Mouse (Mus musculus): ENCODE results near the gene Pga5.

Pga5 gene

DNA sequence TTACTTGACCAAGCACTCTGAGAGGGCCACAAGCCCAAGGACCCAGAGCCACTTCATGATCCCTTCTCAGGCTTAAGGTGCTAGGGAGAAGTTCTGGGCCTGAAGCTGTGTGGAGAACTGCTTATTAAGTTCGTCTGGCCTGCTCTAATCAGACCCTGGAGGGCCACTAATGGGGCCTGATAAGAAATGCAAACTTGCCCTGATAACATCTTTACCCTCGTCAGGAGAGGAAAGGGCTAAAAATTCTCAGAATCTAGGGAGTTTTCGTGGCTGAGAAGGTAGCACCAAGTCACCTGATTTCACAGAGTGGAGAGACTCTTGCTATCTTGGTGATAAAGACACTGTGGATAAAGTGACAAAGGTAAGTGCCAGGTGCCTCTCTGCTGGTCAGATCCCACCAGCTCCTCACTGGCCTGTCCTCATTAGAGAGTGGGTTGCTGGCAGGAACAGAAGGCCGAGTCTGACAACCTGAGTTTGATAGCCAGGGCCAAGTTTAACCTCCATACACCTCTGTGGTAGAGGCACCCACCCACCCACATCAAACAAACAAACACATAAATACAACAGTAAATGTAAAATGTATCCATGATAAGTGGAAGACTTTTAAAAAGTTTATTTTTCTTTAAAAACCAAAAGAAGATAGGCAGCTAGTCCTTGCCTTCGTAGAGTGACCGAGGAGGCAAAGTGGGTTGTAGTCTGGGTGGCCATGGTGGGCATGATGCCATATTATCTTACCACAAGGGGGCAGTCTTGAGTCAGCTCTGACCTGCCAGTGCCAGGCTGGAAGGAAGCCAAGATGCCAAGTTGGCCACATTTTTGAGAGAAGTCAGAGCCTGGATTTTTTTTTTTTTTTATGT, at the start of gene Pga5:
Gene Pga5 (minus strand): TSS at position 157 of the 857 bp plus-strand sequence.
- DNase-seq (ENCODE audit: low spot score in 2 of 2) = peak; percentile 67 to 85

DNA sequence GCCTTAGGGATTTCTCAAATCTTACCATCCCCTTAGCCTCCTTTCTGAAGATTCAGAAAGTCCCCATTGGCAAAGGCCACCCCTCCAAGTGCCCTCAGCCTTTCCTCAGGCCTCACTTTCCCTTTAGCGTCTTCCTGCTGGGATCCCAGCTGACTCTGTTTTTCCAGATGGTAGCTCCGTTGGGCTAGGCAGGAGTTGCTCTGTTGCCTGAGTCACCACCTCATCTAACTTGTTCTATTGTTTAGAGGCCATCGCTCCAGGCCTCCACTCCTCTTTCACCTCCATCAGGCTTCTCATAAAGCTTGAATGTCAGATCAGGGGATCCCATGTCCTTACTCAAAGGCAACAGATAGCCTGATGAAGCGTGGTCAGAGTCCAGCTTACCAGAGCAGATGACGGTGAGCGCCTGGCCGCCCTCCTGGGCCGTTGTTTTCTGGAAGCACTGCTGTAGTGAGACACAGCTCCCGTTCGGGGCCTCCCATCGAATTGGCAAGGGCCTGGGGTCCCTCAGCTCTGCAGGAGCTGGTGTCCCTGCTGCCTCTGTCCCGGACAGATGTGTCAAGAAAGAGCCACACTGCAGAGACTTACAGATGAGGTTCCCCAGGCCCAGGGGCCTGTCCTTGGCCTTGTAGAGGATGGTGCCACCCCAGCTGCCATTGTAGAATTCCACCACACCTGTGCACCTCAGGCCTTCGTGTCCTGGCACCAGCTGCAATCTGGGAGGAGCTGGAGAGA, 46.9 kb upstream of the Pga5 start:
- DNase-seq (ENCODE audit: low spot score in 2 of 2) = no peak

DNA sequence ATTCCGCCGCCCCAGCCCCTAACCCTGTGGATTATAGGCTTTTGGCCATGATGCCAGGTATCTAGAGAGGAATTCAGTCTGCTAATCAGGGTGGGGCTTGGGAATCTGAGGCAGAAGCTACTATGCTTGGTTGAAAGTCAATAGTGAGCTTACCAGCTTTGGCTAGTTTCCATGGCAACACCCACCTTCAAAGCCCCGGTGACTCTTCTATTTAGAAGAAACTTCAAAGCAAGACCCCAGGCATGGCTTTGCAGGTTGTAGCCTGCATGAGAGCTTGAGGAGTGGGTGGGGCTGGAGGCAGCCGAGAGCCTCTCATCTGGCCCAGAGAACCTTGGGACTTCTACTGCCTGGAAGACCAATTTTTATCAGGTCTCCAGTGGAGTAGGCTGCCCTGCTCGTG, 45.8 kb upstream of the Pga5 start:
- no peak for DNase-seq (ENCODE audit: low spot score in 2 of 2)

DNA sequence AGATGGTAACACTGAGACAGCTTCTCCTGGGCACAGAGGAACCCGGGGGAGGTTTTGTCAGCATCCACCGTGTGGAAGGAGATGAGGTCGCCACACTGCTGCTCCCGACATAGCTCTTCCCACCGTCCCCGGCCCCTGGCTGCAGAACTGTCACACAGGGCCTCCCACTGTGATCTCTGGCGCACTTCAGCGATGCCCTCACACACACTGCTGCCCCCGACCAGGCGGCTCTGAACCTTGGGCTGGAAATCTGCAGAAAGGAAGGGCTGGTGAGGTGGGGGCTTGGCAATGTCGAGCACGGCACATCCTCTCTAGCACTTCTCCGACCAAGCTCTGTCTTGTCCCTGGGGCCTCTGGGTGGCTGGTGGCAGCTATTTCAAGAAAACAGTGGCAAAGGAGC, 45.2 kb upstream of the Pga5 start:
- DNase-seq (ENCODE audit: low spot score in 2 of 2) = no peak

DNA sequence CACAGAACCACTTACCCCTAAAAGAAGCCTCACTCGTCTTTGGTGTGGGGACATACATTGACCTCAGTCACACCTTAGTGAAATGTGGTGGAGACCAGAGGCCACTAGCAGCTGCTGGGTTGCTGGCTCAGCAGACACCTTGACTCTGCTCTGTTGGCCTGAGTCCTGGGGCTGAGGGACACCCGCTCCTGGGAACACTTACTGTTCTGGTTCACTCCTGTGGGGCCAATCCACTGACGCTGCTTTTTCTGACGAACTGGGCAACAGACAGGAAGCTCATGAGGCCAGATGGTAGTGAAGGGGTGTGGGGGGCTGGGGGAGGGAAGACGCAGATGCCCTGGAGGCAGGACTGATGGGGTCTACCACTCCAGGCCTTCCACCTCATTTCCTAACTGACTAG, 43.2 kb upstream of the Pga5 start:
- no peak for DNase-seq (ENCODE audit: low spot score in 2 of 2)

DNA sequence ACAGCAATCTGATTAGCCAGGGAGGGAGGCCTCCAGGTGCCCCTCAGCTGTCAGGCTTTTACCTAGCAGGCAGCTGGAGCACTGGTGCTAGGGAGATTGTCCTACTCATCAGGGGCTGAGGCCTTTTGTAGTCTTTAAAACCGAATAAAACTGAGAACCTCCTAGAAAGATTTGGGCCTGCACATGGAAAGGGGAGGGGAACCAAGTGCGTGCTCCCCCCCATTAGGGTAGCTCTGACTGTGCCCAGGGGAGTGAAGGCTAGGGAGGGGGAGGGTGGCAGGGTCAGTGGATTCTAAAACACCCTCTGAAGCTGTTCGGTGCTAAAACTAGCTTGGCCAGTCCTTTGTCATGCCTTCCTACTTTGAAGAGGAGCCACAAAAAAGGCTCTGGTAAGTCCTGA, 42.7 kb upstream of the Pga5 start:
- DNase-seq (ENCODE audit: low spot score in 2 of 2) = no peak

DNA sequence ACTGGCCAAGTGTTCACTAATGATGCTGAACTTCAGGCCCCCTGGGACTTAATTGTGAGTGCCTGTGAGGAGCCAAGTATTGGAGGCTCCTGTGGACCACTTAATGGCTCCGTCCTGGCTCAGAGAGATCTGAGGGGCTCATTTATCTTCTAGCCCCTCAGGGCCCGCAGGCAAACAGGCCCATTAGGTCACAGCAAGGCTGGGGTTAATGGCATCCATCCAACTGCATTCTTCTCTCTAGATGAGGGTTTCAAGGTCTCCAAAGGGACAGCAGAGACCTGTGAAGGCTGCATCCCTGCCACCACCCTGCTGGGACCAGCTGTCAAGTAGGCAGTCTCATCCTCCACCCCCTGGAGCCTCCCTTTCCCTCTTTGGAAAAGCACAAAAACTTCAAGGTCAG, 41.9 kb upstream of the Pga5 start:
- DNase-seq (ENCODE audit: low spot score in 2 of 2) = no peak

DNA sequence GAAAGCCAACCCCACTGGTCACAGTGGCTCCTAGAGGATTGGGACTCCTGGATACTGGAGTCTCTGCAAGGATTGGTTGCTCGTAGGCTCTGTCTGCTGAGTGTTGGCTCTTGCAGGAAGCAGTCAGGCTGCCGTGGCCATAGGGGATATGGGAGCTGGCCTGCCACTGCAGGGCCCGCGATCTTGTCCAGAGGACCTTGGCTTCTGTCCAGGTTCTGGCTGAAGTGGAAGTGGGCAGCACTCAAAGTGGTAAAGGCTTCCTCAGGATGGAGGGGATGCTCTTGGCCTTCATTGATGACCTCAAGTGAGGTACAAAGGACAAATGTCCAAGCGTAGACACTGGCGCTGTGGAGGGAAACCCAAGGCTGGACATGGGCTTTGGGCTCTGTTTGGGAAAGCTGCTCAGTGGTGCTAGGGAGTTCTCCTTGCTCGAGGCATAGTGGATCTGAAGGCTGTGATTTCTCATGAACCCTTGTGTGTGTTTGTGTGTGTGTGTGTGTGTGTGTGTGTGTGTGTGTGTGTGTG, 40.4 kb upstream of the Pga5 start:
- no peak for DNase-seq (ENCODE audit: low spot score in 2 of 2)

DNA sequence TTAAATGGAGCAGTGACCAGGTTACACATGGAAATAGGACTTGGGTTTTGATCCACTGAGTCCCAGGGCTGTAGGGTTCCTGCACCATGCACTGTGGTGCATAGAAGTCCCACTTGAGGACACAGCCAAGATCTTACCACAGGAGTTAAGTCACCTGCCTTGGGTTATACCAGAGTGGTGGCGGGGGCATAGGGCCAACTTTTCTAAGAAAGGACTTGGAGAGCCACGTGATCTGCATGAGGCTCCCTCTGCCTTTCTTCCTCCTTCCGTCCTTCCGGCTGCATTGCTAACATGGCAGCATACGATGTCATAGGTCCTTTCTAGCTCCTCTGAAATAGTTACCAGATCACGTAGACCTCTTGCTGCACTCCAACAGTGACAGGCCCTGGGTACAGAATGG, 37.6 kb upstream of the Pga5 start:
- no peak for DNase-seq (ENCODE audit: low spot score in 2 of 2)

DNA sequence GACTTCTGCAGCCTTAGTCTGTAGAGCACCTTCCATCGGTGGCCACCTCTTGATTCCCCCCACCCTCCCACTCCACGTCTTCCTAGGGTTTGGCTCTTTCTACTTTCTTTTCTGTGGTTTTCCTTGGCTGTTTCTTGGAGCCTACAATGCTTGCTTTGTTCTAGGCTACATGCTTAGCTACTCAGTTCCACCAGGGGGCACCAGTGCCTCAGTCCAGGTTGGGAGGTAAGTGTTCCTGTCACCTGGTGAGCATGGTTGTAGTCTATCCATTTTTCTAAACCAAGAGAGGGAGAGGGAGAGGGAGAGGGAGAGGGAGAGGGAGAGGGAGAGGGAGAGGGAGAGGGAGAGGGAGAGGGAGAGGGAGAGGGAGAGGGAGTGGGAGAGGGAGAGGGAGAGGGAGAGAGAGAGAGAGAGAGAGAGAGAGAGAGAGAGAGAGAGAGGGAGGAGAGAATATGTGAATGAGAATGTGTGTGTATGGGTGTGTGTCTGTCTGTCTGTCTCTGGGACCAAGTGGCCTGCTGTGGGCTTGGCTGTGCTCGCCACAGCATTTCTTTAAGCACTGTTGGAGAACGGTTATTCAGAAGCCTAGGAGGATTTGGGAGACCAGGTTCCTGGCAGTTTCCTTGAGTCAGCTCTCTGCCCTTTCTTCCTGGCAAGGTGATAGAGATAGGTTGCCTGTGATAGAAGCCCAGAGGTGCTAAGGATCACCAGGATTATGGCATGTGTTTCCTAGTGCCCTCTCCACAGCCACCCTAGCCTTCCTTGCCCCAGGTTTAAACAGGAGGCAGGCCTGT, 37.0 kb upstream of the Pga5 start:
- peak; percentile 37 to 81 for DNase-seq (ENCODE audit: low spot score in 2 of 2)

DNA sequence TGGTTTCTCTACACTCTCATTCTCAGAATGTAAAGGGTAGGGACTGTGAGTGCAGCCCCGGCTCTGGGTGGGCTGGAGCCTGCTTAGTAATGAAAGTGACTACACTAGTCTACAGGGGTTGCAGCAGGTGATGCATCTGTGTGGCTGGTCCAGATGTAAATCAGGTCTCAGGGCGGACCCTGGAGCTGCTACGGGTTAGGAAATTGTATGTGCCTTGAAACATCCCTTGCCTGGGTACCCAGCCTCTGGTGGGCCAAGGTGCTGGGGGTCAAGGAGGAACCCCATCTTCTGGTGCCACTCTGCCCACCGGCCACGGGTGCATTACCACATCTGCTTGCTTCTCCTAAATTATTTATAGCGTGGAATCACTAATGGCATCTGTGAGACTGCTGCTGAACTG, 36.3 kb upstream of the Pga5 start:
- DNase-seq (ENCODE audit: low spot score in 2 of 2) = peak in 1 of 2 experiments; percentile 11

DNA sequence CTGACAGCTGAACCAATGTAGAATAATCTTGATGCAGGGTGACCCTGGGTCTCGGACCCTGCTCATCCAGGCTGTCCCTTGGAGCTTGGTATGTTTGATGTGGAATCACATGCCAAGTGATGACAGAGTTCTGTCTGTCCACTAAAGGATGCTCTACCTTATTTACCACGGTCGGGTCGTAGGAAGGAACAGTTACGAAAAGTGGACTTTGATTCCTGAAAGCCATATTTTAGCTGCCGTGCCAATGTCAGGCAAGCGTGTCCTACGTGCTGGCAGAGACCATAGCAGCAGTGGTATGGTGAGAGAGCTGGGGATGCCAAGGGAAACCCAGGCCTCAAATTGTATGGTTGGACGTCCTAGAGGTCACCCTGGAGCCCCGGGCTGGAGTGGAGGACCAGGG, 35.7 kb upstream of the Pga5 start:
- DNase-seq (ENCODE audit: low spot score in 2 of 2) = no peak

DNA sequence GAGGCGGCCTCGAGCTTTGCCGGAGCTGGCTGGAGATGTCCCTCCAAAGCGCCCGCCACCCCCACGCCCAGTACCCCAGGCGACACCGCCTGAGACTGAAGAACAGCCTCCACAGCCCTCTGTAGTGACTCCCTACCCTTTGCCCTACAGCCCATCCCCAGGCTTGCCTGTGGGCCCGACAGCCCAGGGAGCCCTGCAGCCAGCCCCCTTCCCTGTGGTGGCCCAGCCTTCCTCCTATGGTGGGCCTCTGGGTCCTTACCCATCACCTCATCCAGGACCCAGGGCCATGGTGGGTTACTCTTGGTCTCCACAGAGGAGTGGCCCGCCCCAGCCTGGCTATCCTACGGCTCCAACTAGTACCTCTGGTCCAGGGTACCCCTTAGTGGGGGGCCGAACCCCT, 34.8 kb upstream of the Pga5 start:
- peak in 1 of 2 experiments; percentile 14 for DNase-seq (ENCODE audit: low spot score in 2 of 2)

DNA sequence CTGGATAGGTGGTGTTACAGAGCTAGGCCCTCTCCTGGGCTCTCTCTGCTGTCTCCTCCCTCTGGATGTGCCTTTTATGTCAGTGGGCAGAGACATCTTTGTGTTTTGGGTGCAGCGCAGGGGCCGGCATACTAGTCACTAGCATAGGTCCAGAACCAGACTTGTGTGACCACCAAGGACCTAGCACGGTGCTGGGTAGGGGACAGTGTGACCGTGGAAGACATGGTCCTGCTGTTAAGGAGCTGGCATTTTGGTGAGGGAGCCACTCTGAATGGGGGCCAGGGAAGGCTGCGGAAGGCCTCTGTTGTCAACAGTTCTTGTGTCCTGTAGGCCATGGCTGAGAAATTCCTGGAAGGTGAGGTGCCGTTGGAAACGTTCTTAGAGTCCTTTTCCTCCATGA, 34.3 kb upstream of the Pga5 start:
- no peak for DNase-seq (ENCODE audit: low spot score in 2 of 2)

DNA sequence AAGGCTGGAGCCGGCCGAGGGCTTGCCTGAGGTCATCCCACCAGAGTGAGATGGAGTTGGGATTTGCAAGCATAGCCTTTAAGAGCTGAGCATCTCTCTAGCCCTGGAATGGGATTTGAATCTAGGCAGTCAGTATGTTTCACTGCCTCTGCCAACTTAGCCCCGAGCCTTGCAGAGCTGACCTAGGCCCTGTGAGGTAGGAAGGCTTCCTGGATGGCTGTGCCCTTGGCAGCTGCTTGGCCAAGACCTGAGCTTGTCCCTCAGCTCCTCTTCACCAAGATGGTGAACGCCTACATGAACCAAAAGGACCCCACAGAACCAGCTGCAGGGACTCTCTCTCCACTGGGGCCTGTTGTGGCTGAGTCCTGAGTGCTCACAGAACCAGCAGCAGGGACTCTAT, 32.9 kb upstream of the Pga5 start:
- DNase-seq (ENCODE audit: low spot score in 2 of 2) = no peak

DNA sequence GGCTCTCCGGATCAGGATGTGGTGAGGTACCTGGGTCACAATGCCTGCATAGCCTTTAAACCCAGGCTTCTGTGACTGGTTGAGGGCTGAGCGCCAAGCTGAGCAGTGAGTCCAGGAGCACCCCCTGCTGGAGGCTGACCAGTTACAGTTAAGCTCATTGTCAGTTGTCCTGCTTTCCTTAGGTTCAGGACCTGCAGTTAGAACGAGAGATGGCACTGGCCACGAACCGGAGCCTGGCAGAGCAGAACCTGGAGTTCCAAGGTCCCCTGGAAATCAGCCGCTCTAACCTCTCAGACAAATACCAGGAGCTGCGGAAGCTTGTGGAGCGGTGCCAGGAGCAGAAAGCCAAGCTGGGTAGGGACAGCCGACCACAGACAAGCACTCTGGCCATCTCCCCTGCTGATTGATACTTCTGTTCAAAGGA, 32.2 kb upstream of the Pga5 start:
- peak in 1 of 2 experiments; percentile 77 for DNase-seq (ENCODE audit: low spot score in 2 of 2)

DNA sequence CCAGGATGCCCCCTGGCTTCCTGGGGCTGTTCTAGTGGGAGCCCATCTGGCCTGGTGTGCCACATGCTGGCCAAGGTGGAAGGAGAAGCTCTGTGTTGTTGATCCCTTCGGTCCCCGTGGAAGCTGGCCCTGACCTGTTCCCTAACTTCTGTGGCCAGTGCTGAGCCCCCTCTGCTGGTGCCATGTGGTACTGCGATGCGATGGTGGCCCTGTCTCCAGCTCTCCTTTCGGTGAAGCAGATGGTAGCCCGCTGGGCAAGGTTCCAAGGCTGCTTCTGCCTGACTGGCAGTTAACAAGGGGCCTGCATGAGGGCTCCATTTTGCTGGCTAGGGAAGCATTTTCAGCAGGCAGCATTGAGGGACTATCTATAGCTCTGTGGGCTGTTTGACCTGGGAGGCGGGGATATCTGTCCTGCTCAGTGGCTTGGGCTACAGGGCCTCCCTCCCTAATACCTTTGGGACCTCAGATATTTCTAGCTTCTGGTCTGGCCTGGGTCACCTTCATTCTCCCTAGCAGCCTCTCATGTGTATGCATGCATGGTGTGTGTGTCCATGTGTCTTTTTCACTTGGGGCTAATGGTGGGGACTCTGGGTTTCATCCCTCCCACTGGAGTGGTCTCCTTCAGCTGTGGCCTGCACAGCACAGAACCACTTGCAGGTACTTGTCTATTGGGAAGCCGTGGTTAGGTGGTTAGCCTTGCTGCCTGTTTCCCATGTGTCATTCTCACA, 31.7 kb upstream of the Pga5 start:
- peak; percentile 92 to 94 for DNase-seq (ENCODE audit: low spot score in 2 of 2)

DNA sequence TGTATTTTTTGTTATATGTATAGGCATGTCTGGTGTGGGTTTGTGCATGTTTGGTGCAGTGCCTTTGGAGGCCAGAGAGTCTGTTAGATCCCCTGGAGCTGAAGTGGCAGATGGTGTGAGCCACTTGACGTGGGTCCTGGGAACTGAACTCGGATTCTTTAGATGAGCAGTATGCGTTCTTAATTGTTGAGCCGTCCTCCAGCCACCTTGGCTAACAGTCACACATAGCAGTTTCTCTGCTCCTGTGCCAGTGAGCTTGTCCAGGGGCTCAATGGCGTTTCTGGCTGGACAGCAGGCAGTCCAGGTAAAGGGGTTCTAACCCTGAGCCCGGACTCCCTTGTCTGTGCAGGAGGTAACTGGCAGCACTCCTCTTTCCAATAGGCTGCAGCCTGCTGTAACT, 31.0 kb upstream of the Pga5 start:
- no peak for DNase-seq (ENCODE audit: low spot score in 2 of 2)

DNA sequence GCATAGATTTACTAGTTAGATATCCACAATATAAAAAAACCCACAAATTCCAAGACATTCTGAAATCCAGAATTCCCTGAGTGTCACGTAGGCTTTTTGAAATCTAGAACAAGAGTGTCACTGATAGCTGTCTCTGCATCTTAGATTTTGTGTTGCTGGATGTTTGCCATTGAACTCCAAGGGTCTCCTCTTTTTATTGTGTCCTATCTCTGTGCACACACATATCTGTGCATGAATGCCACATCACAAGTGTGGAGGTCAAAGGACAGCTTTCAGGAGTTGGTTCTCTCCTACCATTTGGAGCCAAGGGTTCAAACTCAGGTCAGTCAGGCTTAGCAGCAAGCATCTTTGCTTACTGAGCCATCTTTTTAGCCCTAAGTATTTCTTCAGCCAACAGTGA, 30.0 kb upstream of the Pga5 start:
- DNase-seq (ENCODE audit: low spot score in 2 of 2) = no peak

DNA sequence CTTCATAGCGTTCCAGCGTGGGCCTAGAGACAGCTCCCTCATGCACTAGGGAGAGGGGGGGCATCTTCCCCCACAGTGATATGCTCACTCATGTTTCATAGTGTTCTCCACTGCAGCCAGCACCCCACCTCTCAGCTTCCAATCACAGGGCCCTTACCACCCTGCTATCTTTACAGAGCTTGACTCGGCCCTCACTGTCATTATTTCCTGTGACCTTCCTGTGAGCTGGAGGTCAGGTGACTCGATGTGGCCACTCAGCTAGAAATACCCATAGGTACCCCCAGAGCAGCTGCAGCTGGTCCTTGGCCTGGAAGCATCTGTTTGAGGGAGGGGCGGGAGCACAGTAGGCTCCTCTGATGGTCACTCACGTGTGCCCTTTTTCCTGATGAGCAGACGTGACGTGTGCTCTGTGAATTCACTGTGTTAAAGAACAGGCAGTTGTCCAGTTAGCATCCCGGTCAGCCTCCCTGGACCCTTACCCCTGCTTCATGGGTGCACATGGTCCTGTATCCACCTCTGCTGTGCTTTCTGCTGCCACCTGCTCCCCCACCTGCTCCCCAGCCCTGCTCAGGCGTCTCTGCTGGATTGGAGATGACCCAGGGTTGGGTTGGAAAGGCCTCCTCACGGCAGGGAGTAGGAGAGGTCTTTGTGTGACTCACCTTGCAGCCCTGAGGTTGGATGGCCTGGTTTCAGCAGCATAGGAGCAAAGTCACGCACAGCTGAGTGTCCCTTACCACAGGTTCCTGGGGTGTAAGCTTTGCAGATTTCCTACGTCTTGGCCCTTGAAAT, 29.4 kb upstream of the Pga5 start:
- DNase-seq (ENCODE audit: low spot score in 2 of 2) = no peak

DNA sequence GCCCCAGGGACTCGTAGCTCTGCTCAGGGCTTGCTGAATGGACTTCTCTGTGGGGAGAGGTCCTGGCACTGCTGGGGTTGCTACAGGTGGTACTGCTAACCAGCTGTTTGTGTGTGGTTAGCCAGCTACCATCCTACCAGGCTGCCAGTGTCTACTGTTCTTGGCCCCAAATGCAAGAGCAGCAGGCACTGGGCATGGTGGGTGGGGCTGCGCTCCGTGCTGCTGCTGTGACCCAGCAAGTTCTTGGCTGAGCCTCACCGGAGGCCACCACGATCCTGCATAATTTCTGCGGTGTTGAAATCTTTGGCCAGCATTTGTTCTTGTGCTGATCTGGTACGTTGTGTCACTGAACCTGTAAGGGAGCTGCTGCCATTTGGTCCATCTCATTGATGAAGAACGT, 25.6 kb upstream of the Pga5 start:
- DNase-seq (ENCODE audit: low spot score in 2 of 2) = no peak
